Mouse (Mus musculus) neural tube, embryonic 15.5 days (tissue): ENCODE measurements at regions not wholly inside any gene's neighbourhood (a gene's known extent, or its start where the extent isn't known, plus 50 kb on each side); places are given as distances from the start of the nearest gene placed in this dataset.

Source experiments
- ATAC-seq: fragments of 200-750 bp; cut with Nextera tagmentation; 2 replicates; pipeline ENCODE4 v1.8.0; 2017; ENCODE audit warnings: mild to moderate bottlenecking, moderate TSS enrichment, moderate library complexity; ENCODE audit not compliant: low FRiP score
- H3K27ac ChIP-seq: fragments of 300-500 bp; sonication (generic); replicated peaks from 2 replicates; pipeline ENCODE4 v1.5.1; 2015; ENCODE audit warnings: mild to moderate bottlenecking, inconsistent platforms
- H3K27me3 ChIP-seq: fragments of 300-500 bp; sonication (generic); replicated peaks from 2 replicates; pipeline ENCODE4 v1.6.1; 2015; ENCODE audit warnings: inconsistent platforms
- H3K36me3 ChIP-seq: fragments of 300-500 bp; sonication (generic); 2 replicates; pipeline ENCODE4 v1.6.1; 2015; ENCODE audit warnings: inconsistent platforms
- H3K4me1 ChIP-seq: fragments of 300-500 bp; sonication (generic); 2 replicates; pipeline ENCODE4 v1.6.1; 2015; ENCODE audit warnings: inconsistent platforms
- H3K4me2 ChIP-seq: fragments of 300-500 bp; sonication (generic); 2 replicates; pipeline ENCODE4 v1.6.1; 2015; ENCODE audit warnings: inconsistent platforms, mild to moderate bottlenecking, moderate library complexity
- H3K4me3 ChIP-seq: fragments of 300-500 bp; sonication (generic); replicated peaks from 2 replicates; pipeline ENCODE4 v1.5.1; 2015; ENCODE audit warnings: mild to moderate bottlenecking, inconsistent platforms
- H3K9ac ChIP-seq: fragments of 300-500 bp; sonication (generic); replicated peaks from 2 replicates; pipeline ENCODE4 v1.6.1; 2015; ENCODE audit warnings: mild to moderate bottlenecking, inconsistent platforms
- H3K9me3 ChIP-seq: fragments of 300-500 bp; sonication (generic); replicated peaks from 2 replicates; pipeline ENCODE4 v1.6.1; 2016; ENCODE audit warnings: inconsistent platforms
- whole genome bisulfite sequencing: fragments of 180-500 bp; shearing (Covaris S2); methylation state at CpG from one replicate; pipeline ENCODE4 v1.1.7; 2015; ENCODE audit warnings: mixed read lengths; 5-methylcytosine and 5-hydroxymethylcytosine counted together

- no peak overlapping the region for H3K4me2 ChIP-seq
- H3K27ac ChIP-seq, result no peak overlapping the region
- no peak overlapping the region for H3K9ac ChIP-seq
- no peak overlapping the region for H3K4me3 ChIP-seq
- no peaks in the 10 kb centered on the region for H3K9me3 ChIP-seq
- ATAC-seq, result no peak
- H3K27me3 ChIP-seq, result no peaks in the 10 kb centered on the region
- no peaks in the 10 kb centered on the region for H3K36me3 ChIP-seq
- no peaks in the 10 kb centered on the region for H3K4me1 ChIP-seq
Observed at GRCm38 (mm10) chr12:9340769-9341168, 229.1 kb upstream of the Osr1 start.

DNA sequence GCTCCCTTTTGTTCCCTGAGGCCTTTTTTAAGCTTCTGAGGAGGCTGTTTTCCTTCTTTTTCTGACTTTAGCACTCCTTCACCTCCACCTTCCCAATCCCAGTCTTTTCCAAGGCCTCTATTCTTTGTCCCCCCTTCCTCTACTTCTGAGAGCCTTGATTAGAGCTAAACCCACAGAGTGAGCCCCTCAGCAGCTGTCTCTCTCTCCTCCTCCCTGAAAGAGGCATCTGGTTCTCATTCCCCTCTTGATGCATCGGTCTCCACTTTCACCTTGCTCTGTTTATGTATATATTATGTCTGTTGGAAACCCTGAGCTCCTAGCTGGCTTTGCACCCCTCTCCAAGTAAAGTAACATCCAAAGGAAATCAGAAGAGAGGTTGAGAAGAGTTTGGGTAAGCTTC lies 224.6 kb upstream of the Osr1 start:
- H3K4me3 ChIP-seq, result no peak overlapping the region
- no peak overlapping the region for H3K9ac ChIP-seq
- no peaks in the 10 kb centered on the region for H3K36me3 ChIP-seq
- no peak for ATAC-seq
- 83% methylated on average over 1 of the region's 1 CpGs for WGBS
- no peak overlapping the region for H3K4me2 ChIP-seq
- no peaks in the 10 kb centered on the region for H3K4me1 ChIP-seq
- H3K27ac ChIP-seq, result no peak overlapping the region
- H3K27me3 ChIP-seq, result no peaks in the 10 kb centered on the region
- no peaks in the 10 kb centered on the region for H3K9me3 ChIP-seq

GRCm38 (mm10) chr12:9355512-9355911 lies 214.4 kb upstream of the Osr1 start:
- Histone ChIP-seq H3K4me1 (no peaks in the 10 kb centered on the region), H3K4me3 (no peak overlapping the region), H3K9ac (no peak overlapping the region), H3K27me3 (no peaks in the 10 kb centered on the region), H3K36me3 (no peaks in the 10 kb centered on the region), H3K27ac (no peak overlapping the region), H3K4me2 (no peak overlapping the region), H3K9me3 (no peaks in the 10 kb centered on the region)
- ATAC-seq, result no peak
- 86% methylated on average over 4 of the region's 4 CpGs for WGBS

DNA sequence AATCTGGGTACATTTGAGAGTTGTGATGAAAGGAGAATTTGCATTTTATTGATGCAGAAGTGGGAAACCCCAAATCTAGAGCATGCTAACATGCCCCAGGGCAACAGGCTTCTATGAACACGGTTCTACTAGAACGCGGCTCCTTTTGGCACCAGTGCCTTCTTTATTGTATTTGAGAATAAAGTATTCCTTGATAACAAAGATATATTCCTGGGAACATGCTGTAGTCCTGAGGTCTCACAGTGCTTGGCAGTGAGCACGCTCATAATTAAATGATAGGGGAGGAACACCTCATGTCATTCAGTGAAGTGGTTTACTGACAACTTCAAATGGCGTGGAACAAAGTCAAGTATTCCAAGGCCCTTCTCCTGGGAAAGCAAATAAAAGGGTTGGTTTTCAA lies 212.1 kb upstream of the Osr1 start:
- ATAC-seq, result no peak

DNA sequence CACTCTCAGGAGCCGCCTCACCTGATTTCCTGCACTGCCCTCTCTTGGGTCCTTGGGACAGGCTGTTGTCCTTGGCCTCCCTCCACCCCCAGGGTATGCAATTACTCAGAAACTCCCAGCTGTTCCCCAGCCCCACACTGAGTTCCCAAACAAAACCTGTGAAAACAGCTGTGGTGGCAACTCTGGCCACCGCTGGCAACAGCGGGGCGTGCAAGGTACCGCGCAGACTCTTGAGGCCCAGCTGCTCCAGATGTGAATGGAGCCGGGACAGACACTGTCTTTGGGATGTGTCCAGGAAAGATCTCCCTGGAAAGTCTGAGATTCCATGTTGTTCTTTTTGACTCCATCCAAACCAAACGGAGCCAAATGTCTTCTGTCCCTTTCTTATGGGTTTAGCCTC lies 211.0 kb upstream of the Osr1 start:
- no peaks in the 10 kb centered on the region for H3K27me3 ChIP-seq
- no peaks in the 10 kb centered on the region for H3K36me3 ChIP-seq
- 60% methylated on average over 8 of the region's 8 CpGs for WGBS
- H3K4me1 ChIP-seq, result no peaks in the 10 kb centered on the region
- no peak overlapping the region for H3K4me2 ChIP-seq
- no peak overlapping the region for H3K4me3 ChIP-seq
- H3K9me3 ChIP-seq, result no peaks in the 10 kb centered on the region
- ATAC-seq, result no peak
- H3K27ac ChIP-seq, result no peak overlapping the region
- no peak overlapping the region for H3K9ac ChIP-seq

More for the DNA sequence above, 212.1 kb upstream of the Osr1 start:
- Histone ChIP-seq H3K9ac (no peak overlapping the region), H3K4me2 (no peak overlapping the region), H3K4me3 (no peak overlapping the region), H3K9me3 (no peaks in the 10 kb centered on the region), H3K4me1 (no peaks in the 10 kb centered on the region), H3K27me3 (no peaks in the 10 kb centered on the region), H3K36me3 (no peaks in the 10 kb centered on the region), H3K27ac (no peak overlapping the region)
- 91% methylated on average over 5 of the region's 5 CpGs for WGBS

DNA sequence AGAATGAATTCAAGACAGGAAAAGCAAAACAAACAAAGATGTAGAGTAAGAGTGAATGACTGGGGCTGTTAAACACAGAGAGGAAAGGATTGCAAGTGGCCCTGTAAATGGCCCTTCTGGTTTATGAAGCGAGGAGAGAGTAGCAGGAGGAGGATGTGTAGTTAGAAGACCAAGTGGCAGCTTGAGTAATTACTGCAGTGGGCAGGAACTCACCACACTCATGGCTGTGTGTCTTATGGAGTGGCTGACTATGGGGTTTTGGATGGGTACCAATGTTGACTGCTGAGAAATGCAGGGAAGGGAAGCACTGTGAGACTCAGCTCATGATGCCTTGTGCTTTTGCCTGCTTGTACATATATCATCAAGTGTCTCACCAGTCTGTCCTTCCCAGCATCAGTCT lies 204.0 kb upstream of the Osr1 start:
- H3K9ac ChIP-seq, result no peak overlapping the region
- H3K4me1 ChIP-seq, result no peaks in the 10 kb centered on the region
- H3K27ac ChIP-seq, result no peak overlapping the region
- no peak overlapping the region for H3K4me2 ChIP-seq
- H3K36me3 ChIP-seq, result no peaks in the 10 kb centered on the region
- H3K9me3 ChIP-seq, result no peaks in the 10 kb centered on the region
- no peak; the same call in 1 of the 2 replicates for ATAC-seq
- H3K27me3 ChIP-seq, result no peaks in the 10 kb centered on the region
- 50% methylated on average over 1 of the region's 1 CpGs for WGBS
- H3K4me3 ChIP-seq, result no peak overlapping the region

- Histone ChIP-seq H3K27me3 (no peaks in the 10 kb centered on the region), H3K4me3 (no peak overlapping the region), H3K27ac (no peak overlapping the region), H3K4me1 (no peaks in the 10 kb centered on the region), H3K9me3 (no peaks in the 10 kb centered on the region), H3K4me2 (no peak overlapping the region), H3K9ac (no peak overlapping the region), H3K36me3 (no peaks in the 10 kb centered on the region)
- peak; percentile 77 for ATAC-seq
- 70% methylated on average over 5 of the region's 5 CpGs for WGBS
Observed at GRCm38 (mm10) chr12:9368682-9369081, 201.2 kb upstream of the Osr1 start.

DNA sequence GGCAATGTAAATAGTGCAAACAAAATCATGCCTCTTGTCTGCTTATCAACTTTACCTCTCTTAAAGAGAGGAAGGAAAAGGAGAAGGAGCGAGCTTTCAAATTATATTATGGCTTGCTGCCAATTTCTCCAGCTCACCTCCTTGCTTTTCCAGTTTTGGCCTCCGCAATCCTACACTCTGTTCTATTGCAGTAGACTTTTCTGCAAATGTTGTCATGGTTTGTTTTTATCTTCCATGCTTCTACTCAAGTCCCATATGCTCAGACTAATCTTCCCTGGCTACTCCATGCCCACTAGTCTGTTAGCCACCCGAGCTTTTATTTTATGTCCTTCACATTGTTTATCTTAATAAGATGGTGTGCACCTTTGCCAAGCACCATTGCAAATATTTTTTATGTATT lies 168.0 kb upstream of the Osr1 start:
- H3K9me3 ChIP-seq, result no peaks in the 10 kb centered on the region
- ATAC-seq, result no peak
- H3K9ac ChIP-seq, result no peak overlapping the region
- WGBS, result 85% methylated on average over 3 of the region's 3 CpGs
- no peak overlapping the region for H3K4me2 ChIP-seq
- H3K36me3 ChIP-seq, result no peaks in the 10 kb centered on the region
- H3K4me1 ChIP-seq, result no peaks in the 10 kb centered on the region
- no peak overlapping the region for H3K4me3 ChIP-seq
- H3K27ac ChIP-seq, result no peak overlapping the region
- no peaks in the 10 kb centered on the region for H3K27me3 ChIP-seq

- WGBS, result 71% methylated on average over 7 of the region's 7 CpGs
- Histone ChIP-seq H3K27ac (no peak overlapping the region), H3K4me3 (no peak overlapping the region), H3K27me3 (no peaks in the 10 kb centered on the region), H3K36me3 (no peaks in the 10 kb centered on the region), H3K4me1 (no peaks in the 10 kb centered on the region), H3K9me3 (no peaks in the 10 kb centered on the region), H3K4me2 (no peak overlapping the region), H3K9ac (no peak overlapping the region)
- no peak for ATAC-seq
Observed at GRCm38 (mm10) chr12:9404981-9405380, 164.9 kb upstream of the Osr1 start.

- Histone ChIP-seq H3K27ac (no peak overlapping the region), H3K4me3 (no peak overlapping the region), H3K36me3 (no peaks in the 10 kb centered on the region), H3K27me3 (no peaks in the 10 kb centered on the region), H3K4me2 (no peak overlapping the region), H3K4me1 (no peaks in the 10 kb centered on the region), H3K9me3 (no peaks in the 10 kb centered on the region), H3K9ac (no peak overlapping the region)
- ATAC-seq, result no peak
- 63% methylated on average over 3 of the region's 3 CpGs for WGBS
Observed at GRCm38 (mm10) chr12:9419311-9419710, 150.6 kb upstream of the Osr1 start.

GRCm38 (mm10) chr12:9430656-9431055 lies 139.3 kb upstream of the Osr1 start:
- H3K4me1 ChIP-seq, result no peaks in the 10 kb centered on the region
- ATAC-seq, result no peak
- H3K27ac ChIP-seq, result no peak overlapping the region
- no peak overlapping the region for H3K4me3 ChIP-seq
- H3K4me2 ChIP-seq, result no peak overlapping the region
- WGBS, result 81% methylated on average over 3 of the region's 3 CpGs
- no peak overlapping the region for H3K9ac ChIP-seq
- H3K36me3 ChIP-seq, result no peaks in the 10 kb centered on the region
- no peaks in the 10 kb centered on the region for H3K27me3 ChIP-seq
- H3K9me3 ChIP-seq, result no peaks in the 10 kb centered on the region

DNA sequence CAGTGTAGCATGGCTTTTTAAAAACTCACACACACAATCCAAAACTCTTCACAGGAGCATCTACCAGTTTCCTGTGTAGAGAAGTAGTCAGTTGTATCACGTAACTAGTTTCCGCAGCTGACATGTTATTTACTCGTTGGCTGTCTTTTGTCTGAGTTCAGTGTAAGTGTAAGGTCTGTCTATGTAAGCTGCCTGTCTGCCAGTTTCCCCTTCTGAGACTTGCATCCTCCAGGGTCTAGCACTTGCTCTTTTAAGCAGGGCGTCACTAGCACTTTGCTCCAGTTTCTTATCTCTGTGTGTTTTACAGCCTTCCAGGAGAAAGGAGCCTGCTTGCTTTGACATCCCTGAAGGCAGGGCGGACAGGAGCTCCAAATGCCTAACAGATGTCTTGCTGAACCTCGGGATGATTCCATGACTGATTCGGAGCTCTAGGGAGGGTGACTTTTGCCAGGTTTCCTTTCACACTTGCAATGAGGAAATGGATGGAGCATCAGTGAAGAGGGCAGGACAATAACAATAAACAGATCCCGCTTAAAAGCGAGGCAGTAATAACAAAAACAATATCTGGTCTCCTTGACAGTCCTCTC lies 131.2 kb upstream of the Osr1 start:
- Histone ChIP-seq H3K36me3 (no peaks in the 10 kb centered on the region), H3K4me2 (no peak overlapping the region), H3K27ac (no peak overlapping the region), H3K9ac (no peak overlapping the region), H3K27me3 (no peaks in the 10 kb centered on the region), H3K4me1 (no peaks in the 10 kb centered on the region), H3K9me3 (no peaks in the 10 kb centered on the region), H3K4me3 (no peak overlapping the region)
- 61% methylated on average over 9 of the region's 9 CpGs for WGBS
- no peak for ATAC-seq

DNA sequence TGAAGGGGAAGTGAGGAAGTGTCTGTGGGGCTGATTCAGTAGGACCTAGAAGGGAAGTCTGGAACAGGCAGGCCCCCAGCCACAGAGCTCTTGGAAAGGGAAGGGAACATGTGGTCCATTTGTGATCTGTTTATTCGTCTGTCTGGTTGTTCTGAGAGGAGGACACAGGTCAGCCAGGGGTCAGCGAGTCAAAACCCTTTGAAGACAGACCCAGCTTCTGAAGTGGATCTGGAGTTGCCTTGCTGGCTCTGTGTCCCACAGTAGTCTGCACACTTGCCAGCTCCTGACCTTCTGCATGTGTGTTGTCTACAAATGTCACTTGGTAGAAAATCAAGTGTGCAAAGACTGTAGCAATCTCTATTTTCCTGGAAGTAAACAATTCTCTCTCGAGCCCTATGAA lies 119.3 kb upstream of the Osr1 start:
- 65% methylated on average over 3 of the region's 3 CpGs for WGBS
- no peak overlapping the region for H3K4me2 ChIP-seq
- no peaks in the 10 kb centered on the region for H3K4me1 ChIP-seq
- ATAC-seq, result no peak
- no peak overlapping the region for H3K27ac ChIP-seq
- no peaks in the 10 kb centered on the region for H3K27me3 ChIP-seq
- no peak overlapping the region for H3K4me3 ChIP-seq
- H3K36me3 ChIP-seq, result no peaks in the 10 kb centered on the region
- no peak overlapping the region for H3K9ac ChIP-seq
- no peaks in the 10 kb centered on the region for H3K9me3 ChIP-seq
